Mouse (Mus musculus): Measurements from ENCODE around the gene Ccl3. TPM values are rescaled to one million over a fixed set of nuclear protein-coding genes. Genes with fewer than 3 reads are reported as not detected.

Ccl3 gene
- total RNA-seq, 2 experiments from 2014 or later: not detected

DNA sequence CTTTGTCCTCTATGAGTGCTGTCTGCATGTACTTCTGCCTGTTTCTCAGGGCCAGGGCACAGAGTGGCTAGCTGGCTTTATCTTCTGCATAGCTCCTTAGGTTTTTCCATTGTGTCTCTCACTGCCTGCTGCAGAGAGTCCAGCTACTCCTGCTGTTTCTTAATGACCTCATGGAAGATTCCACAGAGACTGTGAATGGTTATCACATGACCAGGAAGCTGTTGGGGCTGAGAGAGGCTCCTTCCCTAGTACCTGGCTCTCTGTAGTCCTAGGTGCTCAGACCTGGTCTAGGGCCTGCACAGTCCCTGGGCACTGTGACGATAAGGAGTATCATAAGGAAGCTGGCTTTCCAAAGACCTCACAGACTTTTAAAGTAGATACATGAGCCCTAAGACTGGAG lies 18.5 kb downstream of the Ccl3 start:
- no peak for DNase-seq
- intact Hi-C loops (cut with DNase I): loop anchor here (5.0 kb wide), 1 partner anchor 188 kb away; no protein-coding TSS in a partner anchor

DNA sequence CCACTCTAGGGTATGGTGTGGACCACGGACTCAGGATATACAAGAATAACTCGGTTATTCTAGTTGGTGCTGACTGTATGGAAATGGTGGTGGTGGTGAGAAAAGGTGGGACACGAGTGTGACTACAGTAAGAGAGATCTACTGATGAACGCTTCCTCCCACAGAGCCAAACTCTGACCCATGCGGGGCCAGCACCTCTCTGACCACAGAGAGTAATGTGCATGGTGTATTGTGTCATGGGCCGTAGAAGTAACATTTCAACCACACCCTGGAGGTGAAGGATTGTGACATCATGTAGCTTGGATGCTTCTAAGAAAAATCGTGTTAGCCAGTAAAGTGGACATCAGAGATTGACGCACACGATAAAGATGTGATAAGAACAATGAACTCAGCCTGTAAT lies 20.3 kb downstream of the Ccl3 start:
- intact Hi-C loops (cut with DNase I): no loop called here
- no peak for DNase-seq

DNA sequence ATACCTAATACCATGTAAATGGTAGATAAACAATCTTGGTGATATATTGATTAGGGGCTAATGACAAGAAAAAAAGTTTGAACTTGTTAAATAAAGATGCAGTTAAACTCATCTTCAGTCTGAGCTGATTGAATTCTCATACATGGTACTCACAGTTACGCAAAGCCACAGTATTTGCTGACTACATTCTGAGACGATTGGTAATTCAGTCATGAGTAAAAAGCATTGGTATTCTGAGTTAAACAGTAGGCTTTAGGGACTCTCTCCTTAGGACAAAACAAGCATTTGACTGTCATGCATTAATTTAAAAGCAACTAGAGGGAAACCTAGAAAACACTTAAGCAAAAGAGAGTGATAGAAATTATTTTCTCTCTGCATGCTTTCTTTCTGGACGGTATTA lies 25.6 kb downstream of the Ccl3 start:
- intact Hi-C loops (cut with DNase I): no loop called here
- DNase-seq: no peak

DNA sequence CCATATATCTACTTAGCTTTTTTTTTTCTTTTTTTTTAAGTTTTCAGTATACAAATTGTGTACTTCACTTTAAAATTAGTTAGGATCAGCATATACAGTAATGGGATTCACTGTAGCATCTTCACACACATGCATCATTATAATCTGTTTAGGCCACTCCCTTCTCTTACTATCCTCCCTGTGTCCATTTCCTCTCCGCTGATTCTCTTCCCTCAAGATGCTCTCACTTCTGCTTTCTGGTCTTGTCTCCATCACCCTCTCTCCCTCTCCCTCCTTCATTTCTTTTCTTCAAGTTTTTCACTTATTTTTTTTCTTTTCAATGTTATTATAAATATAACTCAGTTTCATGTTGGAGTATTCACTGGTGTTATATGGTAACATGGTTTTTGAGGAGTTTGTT lies 30.1 kb downstream of the Ccl3 start:
- intact Hi-C loops (cut with DNase I): no loop called here

DNA sequence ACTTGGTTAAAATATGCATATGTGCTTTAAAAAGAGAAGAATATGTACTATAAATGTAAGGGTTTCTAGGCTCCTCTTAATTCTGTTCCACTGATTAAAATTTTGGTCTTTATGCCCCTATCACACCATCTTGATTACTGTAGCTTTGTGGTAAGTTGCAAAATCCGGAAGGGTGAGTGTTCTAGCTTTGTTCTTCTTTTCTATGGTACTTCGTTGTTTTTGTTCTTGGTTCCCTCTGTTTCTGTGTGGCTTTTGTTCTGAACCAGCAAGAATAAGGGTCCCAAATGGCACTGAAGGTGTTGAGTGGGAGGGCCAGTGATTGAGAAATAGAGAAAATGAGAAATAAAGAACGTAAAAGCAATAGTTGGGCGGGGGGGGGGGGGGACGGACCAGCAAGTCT lies 30.9 kb downstream of the Ccl3 start:
- intact Hi-C loops (cut with DNase I): no loop called here
- no peak for DNase-seq

More for the DNA sequence above, 30.1 kb downstream of the Ccl3 start:
- no peak for DNase-seq

DNA sequence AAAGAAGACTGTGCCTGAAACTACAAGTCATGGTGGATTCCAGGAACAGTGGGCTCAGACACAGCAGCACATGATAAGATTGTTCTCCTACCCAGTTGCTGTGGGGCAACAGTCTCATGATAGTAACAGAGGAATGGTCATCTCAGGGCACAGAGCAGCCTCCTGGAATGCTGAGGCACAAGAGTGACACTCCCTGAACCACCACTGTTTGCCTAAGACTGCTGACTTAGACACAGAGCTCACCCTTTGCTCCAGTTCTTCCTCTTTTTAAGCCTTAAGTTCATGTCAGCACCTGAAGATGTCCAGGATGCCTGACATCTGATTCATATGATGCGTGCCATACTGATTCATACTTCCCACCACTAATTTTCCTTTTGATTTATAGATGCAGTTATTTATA lies 32.6 kb downstream of the Ccl3 start:
- DNase-seq: no peak
- intact Hi-C loops (cut with DNase I): no loop called here

DNA sequence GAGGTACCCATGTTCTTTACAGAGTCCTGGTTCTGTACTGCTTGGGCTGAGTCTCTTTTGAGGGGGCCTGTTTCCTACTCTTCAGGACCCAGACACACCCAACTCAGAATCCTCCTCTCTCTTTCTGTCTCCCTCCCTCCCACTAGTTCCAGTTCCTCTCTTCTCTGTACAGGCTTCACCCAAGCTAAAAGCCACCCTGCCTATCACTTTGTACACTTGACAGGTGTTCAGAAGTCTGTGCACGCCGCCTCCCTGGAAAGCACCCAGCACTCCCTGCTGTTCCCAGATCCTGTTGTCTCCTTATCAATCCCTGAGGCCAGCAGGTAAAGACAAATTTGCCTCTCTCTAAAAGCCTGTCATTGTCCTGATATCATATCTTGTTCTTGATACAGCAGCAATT lies 38.3 kb downstream of the Ccl3 start:
- no peak for DNase-seq
- intact Hi-C loops (cut with DNase I): no loop called here

DNA sequence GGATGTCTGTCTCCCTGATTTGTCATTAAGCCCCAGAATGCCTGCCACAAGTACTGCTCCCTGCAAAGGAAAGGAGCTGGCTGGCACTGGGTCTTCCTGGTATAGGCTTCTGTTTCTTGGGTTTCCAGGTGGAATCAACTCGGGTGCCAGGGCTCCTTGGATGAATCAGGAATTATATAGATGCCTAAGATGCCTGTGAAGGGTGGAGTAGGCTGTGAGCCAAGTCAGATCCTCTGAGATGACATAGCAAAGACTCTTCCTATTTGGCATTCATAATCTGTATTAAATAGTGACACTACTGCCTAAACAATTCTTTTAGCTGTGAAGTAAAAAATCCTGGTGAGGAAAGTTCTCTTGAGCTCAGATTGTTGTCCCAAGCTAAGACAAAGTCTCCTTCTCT lies 42.8 kb downstream of the Ccl3 start:
- intact Hi-C loops (cut with DNase I): no loop called here
- DNase-seq: no peak

DNA sequence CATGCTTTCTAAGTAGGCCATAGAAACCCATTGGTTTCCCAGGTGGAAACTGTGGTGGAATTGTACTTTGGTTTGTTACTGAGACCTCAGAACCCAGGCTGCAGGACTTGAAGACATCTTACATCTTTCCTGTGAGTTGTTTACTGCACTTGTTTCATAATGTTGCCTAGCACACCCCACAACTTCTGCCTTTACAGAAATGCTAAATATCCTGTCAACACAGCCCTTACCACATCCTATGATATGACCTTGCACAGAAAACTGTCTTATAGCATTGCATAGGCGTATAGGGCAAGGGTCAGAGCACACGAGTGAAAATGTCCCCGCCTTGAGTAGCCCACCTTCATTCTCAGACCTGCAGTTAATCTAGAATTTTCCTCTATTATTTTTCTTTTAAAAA lies 43.6 kb downstream of the Ccl3 start:
- intact Hi-C loops (cut with DNase I): no loop called here
- DNase-seq: no peak

DNA sequence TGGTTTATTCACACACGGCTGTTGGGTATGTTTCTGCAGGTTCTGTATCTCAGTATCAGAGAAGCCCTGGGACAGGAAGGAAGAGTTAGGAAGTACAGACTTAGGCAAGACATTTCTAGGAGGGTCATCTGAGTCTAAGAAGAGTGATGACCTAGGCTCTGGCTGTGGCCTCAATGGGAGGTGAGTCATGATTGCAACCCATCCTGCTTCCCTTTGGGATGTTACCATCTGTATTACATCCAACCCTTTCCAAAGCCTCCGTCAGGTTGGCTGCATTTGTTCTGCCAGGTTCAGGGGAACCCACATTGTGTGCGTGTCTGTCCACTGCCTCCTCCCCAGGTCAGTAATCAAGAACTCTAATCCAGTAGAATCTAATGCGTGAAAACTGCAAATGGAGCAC lies 44.5 kb downstream of the Ccl3 start:
- intact Hi-C loops (cut with DNase I): no loop called here
- DNase-seq: no peak

DNA sequence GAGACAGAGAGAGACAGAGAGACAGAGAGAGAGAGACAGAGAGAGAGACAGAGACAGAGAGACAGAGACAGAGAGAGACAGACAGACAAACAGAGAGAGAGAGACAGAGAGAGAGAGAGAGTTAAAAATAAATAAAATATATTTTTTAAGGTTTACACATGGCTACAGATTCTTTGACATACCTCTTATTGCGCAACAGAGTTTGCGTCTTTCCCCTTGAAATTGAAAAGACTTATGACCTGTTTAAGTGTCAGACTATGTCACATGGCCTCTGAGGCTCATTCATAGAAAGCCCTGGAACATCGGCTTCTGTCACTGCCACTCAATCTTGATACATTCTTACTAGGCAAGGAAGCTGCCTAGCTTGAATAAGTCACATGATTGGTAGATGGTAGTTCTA lies 45.8 kb downstream of the Ccl3 start:
- intact Hi-C loops (cut with DNase I): no loop called here
- no peak for DNase-seq

DNA sequence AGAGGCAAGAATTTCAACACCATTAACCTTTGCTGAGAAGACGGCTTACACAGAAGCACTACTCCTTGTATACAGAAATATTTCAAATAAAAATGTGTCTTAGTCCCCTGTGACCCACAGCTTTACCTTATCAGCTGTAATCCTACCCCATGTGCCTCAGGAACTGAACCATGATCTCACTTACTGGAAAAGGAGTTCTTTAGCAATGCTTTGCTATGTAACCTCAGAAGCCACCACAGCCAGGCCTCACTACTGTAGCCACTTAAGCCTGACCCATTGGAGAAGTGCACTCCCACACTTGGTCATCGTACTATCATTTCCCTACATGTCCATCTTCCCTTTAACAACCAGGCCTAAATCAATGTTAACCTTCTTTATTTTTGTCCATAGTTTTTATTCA lies 48.6 kb downstream of the Ccl3 start:
- no peak for DNase-seq
- intact Hi-C loops (cut with DNase I): no loop called here

DNA sequence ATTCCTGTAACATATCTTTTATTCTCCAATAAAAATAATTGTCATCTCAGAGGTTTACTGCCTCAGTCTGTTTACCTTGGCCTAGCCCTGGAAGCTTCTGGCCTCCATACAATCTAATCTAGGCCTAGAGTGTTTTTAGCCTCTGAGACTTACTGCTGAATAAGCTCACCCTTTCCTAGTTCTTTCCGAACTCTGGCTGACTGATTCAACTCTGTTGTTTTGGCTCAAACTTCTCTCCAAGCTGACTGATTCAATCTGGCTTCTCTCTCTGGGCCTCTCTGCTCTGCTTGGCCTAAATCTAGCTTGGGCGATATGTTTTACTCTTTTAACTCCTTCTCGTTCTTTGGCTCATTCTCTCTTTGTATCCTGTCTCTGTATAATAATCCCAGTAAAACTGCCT lies 50.2 kb downstream of the Ccl3 start:
- intact Hi-C loops (cut with DNase I): no loop called here
- DNase-seq: no peak

DNA sequence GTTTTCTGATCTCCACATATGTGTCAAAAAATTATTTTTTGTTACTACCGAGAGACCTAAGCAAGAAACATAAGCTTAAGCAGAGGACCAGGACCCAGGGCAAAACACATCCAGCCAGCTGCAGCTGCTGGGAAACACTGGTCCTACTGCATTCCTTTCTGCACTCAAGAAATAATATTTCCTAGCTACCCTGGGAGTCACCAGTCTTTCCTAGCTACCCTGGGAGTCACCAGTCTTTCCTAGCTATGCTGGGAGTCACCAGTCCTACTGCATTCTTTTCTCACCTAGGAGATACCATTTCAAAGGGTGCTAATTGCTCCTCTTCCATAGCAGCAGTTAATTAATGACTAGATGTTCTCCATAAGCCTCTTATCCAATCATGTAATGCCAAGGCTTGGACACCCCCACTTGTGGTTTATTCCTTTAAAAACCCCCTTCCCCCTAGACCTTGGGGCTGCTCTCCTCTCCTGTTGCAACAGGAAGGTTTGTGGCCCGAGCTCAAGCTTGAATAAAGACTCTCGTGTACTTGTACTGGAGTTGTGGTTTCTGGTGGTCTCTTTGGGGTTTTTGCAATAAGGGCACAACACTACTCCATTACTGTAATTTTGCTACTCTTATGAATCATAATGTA lies 50.8 kb downstream of the Ccl3 start:
- DNase-seq: no peak
- intact Hi-C loops (cut with DNase I): no loop called here

Other genes starting within 250 kb of the Ccl3 start
- 10 to 100 TPM; 30.4 to 31.9 TPM for gene Rasl10b, start 240.2 kb downstream of the Ccl3 start, total RNA-seq (2021)
- under 1 TPM in 1 of 2 experiments, not detected in 1; 0.24 TPM for gene Gas2l2, start 219.9 kb downstream of the Ccl3 start, total RNA-seq (2021)
- gene 1700020L24Rik, start 211.7 kb downstream of the Ccl3 start, total RNA-seq (2021): not detected
- gene Mmp28, start 186.3 kb downstream of the Ccl3 start, total RNA-seq (2021): 1 to 10 TPM; 7.6 to 9.6 TPM
- gene Taf15, start 176.3 kb downstream of the Ccl3 start, total RNA-seq (2021): 10 to 100 TPM; 37.8 to 38.5 TPM
- gene Heatr9, start 127.2 kb downstream of the Ccl3 start, total RNA-seq (2021): not detected
- gene Ccl5, start 118.8 kb downstream of the Ccl3 start, total RNA-seq (2021): under 1 TPM in 1 of 2 experiments, not detected in 1; 0.93 TPM
- 1 to 10 TPM; 7.9 to 8.9 TPM for gene Ccl9, start 70.7 kb downstream of the Ccl3 start, total RNA-seq (2021)
- gene Ccl6, start 56.3 kb downstream of the Ccl3 start, total RNA-seq (2021): 10 to 100 TPM in 1 of 2 experiments, 1 to 10 TPM in 1; 9.9 to 12.8 TPM
- not detected for gene Rpl9-ps1, start 3.7 kb downstream of the Ccl3 start, total RNA-seq (2021)
- gene Ccl4, start 13.2 kb upstream of the Ccl3 start, total RNA-seq (2021): not detected
- gene Wfdc17, start 54.6 kb upstream of the Ccl3 start, total RNA-seq (2021): 1 to 10 TPM; 2.2 to 3.1 TPM
- gene Wfdc18, start 59.7 kb upstream of the Ccl3 start, total RNA-seq (2021): not detected
- gene Wfdc21, start 97.6 kb upstream of the Ccl3 start, total RNA-seq (2021): under 1 TPM; 0.76 to 0.80 TPM
- 1 to 10 TPM; 6.1 to 7.7 TPM for gene Heatr6, start 104.3 kb upstream of the Ccl3 start, total RNA-seq (2021)
- not detected for gene Hnf1b, start 200.7 kb upstream of the Ccl3 start, total RNA-seq (2021)